Mouse (Mus musculus): ENCODE measurements around the gene Chmp5.

DNA sequence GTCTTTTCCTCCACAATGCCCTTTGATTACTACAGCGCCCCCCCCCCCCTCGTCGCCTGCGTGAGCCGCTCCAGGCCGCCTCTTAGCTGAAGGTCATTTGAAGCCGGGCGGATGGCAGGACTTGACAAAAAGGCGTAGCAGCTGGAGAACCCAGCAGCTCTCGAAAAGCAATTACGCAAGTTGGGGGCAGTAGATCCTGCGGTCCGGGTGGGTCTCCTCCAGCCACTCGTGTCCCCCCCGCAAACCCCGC lies 22.3 kb downstream of the Chmp5 start:
- TF ChIP-seq CTCF (IDR thresholded peaks at IDR 0.05; ENCODE audit: low read depth): no peak
- TF ChIP-seq EP300 (IDR thresholded peaks at IDR 0.05; ENCODE audit: low read depth): no peak

Data from liver, postnatal 0 days (tissue).